Mouse (Mus musculus) limb, embryonic 15.5 days (tissue): ENCODE data around the gene 1700014D04Rik. TPM values are rescaled to one million over a fixed set of nuclear protein-coding genes. Genes with fewer than 3 reads are reported as not detected.

Source experiments
- ATAC-seq: fragments of 200-750 bp; cut with Nextera tagmentation; 2 replicates; pipeline ENCODE4 v1.8.0; 2017; ENCODE audit warnings: low read depth, moderate TSS enrichment; ENCODE audit not compliant: insufficient number of reproducible peaks, low FRiP score, low TSS enrichment
- H3K27ac ChIP-seq: fragments of 300-500 bp; sonication (generic); 2 replicates; pipeline ENCODE4 v1.5.1; 2015; ENCODE audit warnings: moderate library complexity, mild to moderate bottlenecking, inconsistent platforms
- H3K27me3 ChIP-seq: fragments of 300-500 bp; sonication (generic); 2 replicates; pipeline ENCODE4 v1.6.1; 2015; ENCODE audit warnings: inconsistent platforms
- H3K36me3 ChIP-seq: fragments of 300-500 bp; sonication (generic); 2 replicates; pipeline ENCODE4 v1.6.1; 2015; ENCODE audit warnings: inconsistent platforms
- H3K4me1 ChIP-seq: fragments of 300-500 bp; sonication (generic); 2 replicates; pipeline ENCODE4 v1.6.1; 2015; ENCODE audit warnings: inconsistent platforms
- H3K4me2 ChIP-seq: fragments of 300-500 bp; sonication (generic); 2 replicates; pipeline ENCODE4 v1.6.1; 2015; ENCODE audit warnings: mild to moderate bottlenecking, inconsistent platforms
- H3K4me3 ChIP-seq: fragments of 300-500 bp; sonication (generic); 2 replicates; pipeline ENCODE4 v1.5.1; 2015; ENCODE audit warnings: mild to moderate bottlenecking, inconsistent platforms
- H3K9ac ChIP-seq: fragments of 300-500 bp; sonication (generic); 2 replicates; pipeline ENCODE4 v1.6.1; 2015; ENCODE audit warnings: inconsistent platforms
- H3K9me3 ChIP-seq: fragments of 300-500 bp; sonication (generic); 2 replicates; pipeline ENCODE4 v1.6.1; 2016; ENCODE audit warnings: inconsistent platforms
- WGBS: fragments of 180-500 bp; shearing (Covaris S2); methylation state at CpG from one replicate; pipeline ENCODE4 v1.1.7; 2015; 5-methylcytosine and 5-hydroxymethylcytosine counted together
- polyA plus RNA-seq: library from polyadenylated mRNA; unstranded; fragments of >200 nt; fragmentation: Nextera tagmentation; extraction: Ambion mirVana; gene quantifications from 2 replicates; pipeline ENCODE4 v1.2.1, GENCODE M21; 2015

Gene 1700014D04Rik
- polyA plus RNA-seq, 1 experiment from 2014 or later, result not detected

GRCm38 (mm10) chr13:59768531-59768930 lies 22.0 kb upstream of the 1700014D04Rik start:
- Histone ChIP-seq H3K9me3 (no peaks in the 10 kb centered on the region), H3K9ac (no peak overlapping the region), H3K4me2 (peak overlapping the region; percentile 72), H3K4me1 (peaks cover 44% of the 10 kb centered on the region), H3K36me3 (peaks cover 20% of the 10 kb centered on the region), H3K27me3 (no peaks in the 10 kb centered on the region), H3K27ac (0 out of 2 replicates have a peak overlapping the region, but pooled peaks have one; percentile 99), H3K4me3 (peak overlapping the region; percentile 60)
- 26% methylated on average over 13 of the region's 13 CpGs for WGBS
- ATAC-seq, result no peak

GRCm38 (mm10) chr13:59766786-59767515 lies 20.4 kb upstream of the 1700014D04Rik start:
- H3K4me3 ChIP-seq, result no peak overlapping the region
- no peak overlapping the region for H3K4me2 ChIP-seq
- ATAC-seq, result no peak

GRCm38 (mm10) chr13:59762791-59763190 lies 16.2 kb upstream of the 1700014D04Rik start:
- H3K27ac ChIP-seq, result no peak overlapping the region

More at GRCm38 (mm10) chr13:59766786-59767515, 20.4 kb upstream of the 1700014D04Rik start:
- H3K36me3 ChIP-seq, result peaks cover 17% of the 10 kb centered on the region
- peak overlapping the region; percentile 30 for H3K27ac ChIP-seq
- peaks cover 44% of the 10 kb centered on the region for H3K4me1 ChIP-seq
- no peaks in the 10 kb centered on the region for H3K27me3 ChIP-seq
- H3K9me3 ChIP-seq, result no peaks in the 10 kb centered on the region
- no peak overlapping the region for H3K9ac ChIP-seq
- 58% methylated on average over 11 of the region's 11 CpGs for WGBS

GRCm38 (mm10) chr13:59756906-59757305 lies 10.4 kb upstream of the 1700014D04Rik start:
- ATAC-seq, result no peak
- no peak overlapping the region for H3K4me2 ChIP-seq
- 88% methylated on average over 7 of the region's 7 CpGs for WGBS
- H3K27me3 ChIP-seq, result no peaks in the 10 kb centered on the region
- H3K36me3 ChIP-seq, result peaks cover 69% of the 10 kb centered on the region
- no peak overlapping the region for H3K9ac ChIP-seq
- H3K27ac ChIP-seq, result no peak overlapping the region
- no peak overlapping the region for H3K4me3 ChIP-seq
- H3K9me3 ChIP-seq, result no peaks in the 10 kb centered on the region
- H3K4me1 ChIP-seq, result no peaks in the 10 kb centered on the region

More at GRCm38 (mm10) chr13:59762791-59763190, 16.2 kb upstream of the 1700014D04Rik start:
- H3K36me3 ChIP-seq, result peaks cover 53% of the 10 kb centered on the region
- no peak overlapping the region for H3K4me2 ChIP-seq
- H3K4me3 ChIP-seq, result no peak overlapping the region
- no peak overlapping the region for H3K9ac ChIP-seq
- no peak for ATAC-seq
- no peaks in the 10 kb centered on the region for H3K27me3 ChIP-seq
- peaks cover 20% of the 10 kb centered on the region for H3K4me1 ChIP-seq
- no peaks in the 10 kb centered on the region for H3K9me3 ChIP-seq
- WGBS, result 90% methylated on average over 7 of the region's 7 CpGs

- Histone ChIP-seq H3K4me2 (no peak overlapping the region), H3K9me3 (no peaks in the 10 kb centered on the region), H3K27ac (no peak overlapping the region), H3K27me3 (no peaks in the 10 kb centered on the region), H3K36me3 (peaks cover 15% of the 10 kb centered on the region), H3K9ac (no peak overlapping the region), H3K4me1 (peaks cover 6% of the 10 kb centered on the region; the same call in 1 of the 2 replicates), H3K4me3 (no peak overlapping the region)
- 33% methylated on average over 12 of the region's 12 CpGs for WGBS
- no peak for ATAC-seq
These were observed 3.8 kb upstream of the 1700014D04Rik start for GRCm38 (mm10) chr13:59750310-59750709.

- ATAC-seq, result no peak
- Histone ChIP-seq H3K4me1 (peaks cover 6% of the 10 kb centered on the region; the same call in 1 of the 2 replicates), H3K27ac (no peak overlapping the region), H3K9ac (no peak overlapping the region), H3K4me2 (no peak overlapping the region), H3K27me3 (no peaks in the 10 kb centered on the region), H3K9me3 (no peaks in the 10 kb centered on the region), H3K36me3 (no peaks in the 10 kb centered on the region), H3K4me3 (no peak overlapping the region)
- 66% methylated on average over 6 of the region's 6 CpGs for WGBS
These were observed 388 bp downstream of the 1700014D04Rik start for GRCm38 (mm10) chr13:59746164-59746563.

GRCm38 (mm10) chr13:59745462-59745861 lies 1.1 kb downstream of the 1700014D04Rik start:
- Histone ChIP-seq H3K27me3 (no peaks in the 10 kb centered on the region), H3K4me3 (no peak overlapping the region), H3K9ac (no peak overlapping the region), H3K9me3 (no peaks in the 10 kb centered on the region), H3K4me2 (no peak overlapping the region), H3K27ac (no peak overlapping the region), H3K4me1 (peaks cover 5% of the 10 kb centered on the region; the same call in 1 of the 2 replicates), H3K36me3 (no peaks in the 10 kb centered on the region)
- WGBS, result 74% methylated on average over 6 of the region's 6 CpGs
- ATAC-seq, result no peak

DNA sequence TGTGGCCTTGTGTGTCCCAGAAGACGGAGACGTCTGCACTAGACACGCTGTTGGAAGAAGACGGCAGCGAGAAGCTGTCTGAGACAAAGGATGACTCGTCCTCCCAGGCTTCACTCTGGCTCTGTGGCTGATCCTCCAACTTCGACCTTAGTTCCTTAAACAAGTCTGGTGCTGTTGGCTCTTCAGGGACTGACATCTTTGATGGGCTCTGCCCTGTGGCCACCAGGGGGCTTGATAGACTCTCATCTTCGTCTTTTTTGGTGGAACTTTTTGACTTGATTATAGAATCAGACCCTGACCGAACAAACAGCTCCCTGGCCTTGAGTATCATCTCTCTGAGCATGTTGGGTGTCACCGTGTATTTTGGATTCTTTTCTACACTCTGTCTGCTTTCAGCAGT lies 4.9 kb downstream of the 1700014D04Rik start:
- WGBS, result 74% methylated on average over 10 of the region's 10 CpGs
- H3K9me3 ChIP-seq, result no peaks in the 10 kb centered on the region
- H3K27me3 ChIP-seq, result no peaks in the 10 kb centered on the region
- no peaks in the 10 kb centered on the region for H3K4me1 ChIP-seq
- H3K9ac ChIP-seq, result no peak overlapping the region
- no peak overlapping the region for H3K4me2 ChIP-seq
- no peaks in the 10 kb centered on the region for H3K36me3 ChIP-seq
- H3K27ac ChIP-seq, result no peak overlapping the region
- ATAC-seq, result no peak
- H3K4me3 ChIP-seq, result no peak overlapping the region

DNA sequence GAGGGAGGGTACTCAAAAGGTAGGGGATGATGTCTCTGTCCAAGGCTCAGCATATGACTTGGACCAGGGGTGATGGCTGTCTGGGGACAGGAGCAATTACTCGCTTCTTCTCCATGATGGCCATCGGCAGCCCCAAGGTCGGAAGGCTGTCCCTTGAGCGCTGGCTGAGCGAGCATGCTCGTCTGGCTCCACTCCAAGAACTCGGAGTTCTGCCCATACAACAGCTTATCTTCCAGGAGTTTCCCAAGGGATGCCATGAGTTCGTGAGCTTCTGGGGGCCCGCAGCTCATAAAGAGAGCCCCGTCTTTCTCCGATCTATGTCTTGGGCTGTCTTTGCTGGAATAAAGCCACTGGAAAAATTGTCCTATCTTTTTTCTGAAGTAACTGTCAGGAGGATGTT lies 5.5 kb downstream of the 1700014D04Rik start:
- H3K36me3 ChIP-seq, result no peaks in the 10 kb centered on the region
- 81% methylated on average over 11 of the region's 11 CpGs for WGBS
- H3K27ac ChIP-seq, result no peak overlapping the region

GRCm38 (mm10) chr13:59739397-59739796 lies 7.2 kb downstream of the 1700014D04Rik start:
- H3K36me3 ChIP-seq, result no peaks in the 10 kb centered on the region
- WGBS, result 88% methylated on average over 4 of the region's 4 CpGs
- no peaks in the 10 kb centered on the region for H3K9me3 ChIP-seq
- H3K4me1 ChIP-seq, result no peaks in the 10 kb centered on the region
- ATAC-seq, result no peak
- H3K27me3 ChIP-seq, result no peaks in the 10 kb centered on the region
- no peak overlapping the region for H3K9ac ChIP-seq
- no peak overlapping the region for H3K4me2 ChIP-seq
- H3K4me3 ChIP-seq, result no peak overlapping the region
- no peak overlapping the region for H3K27ac ChIP-seq

More for the DNA sequence above, 5.5 kb downstream of the 1700014D04Rik start:
- no peaks in the 10 kb centered on the region for H3K27me3 ChIP-seq
- no peak for ATAC-seq
- no peaks in the 10 kb centered on the region for H3K4me1 ChIP-seq
- H3K9ac ChIP-seq, result no peak overlapping the region
- no peak overlapping the region for H3K4me2 ChIP-seq
- no peak overlapping the region for H3K4me3 ChIP-seq
- no peaks in the 10 kb centered on the region for H3K9me3 ChIP-seq

- Histone ChIP-seq H3K27ac (no peak overlapping the region), H3K36me3 (no peaks in the 10 kb centered on the region), H3K27me3 (no peaks in the 10 kb centered on the region), H3K9me3 (no peaks in the 10 kb centered on the region), H3K4me1 (no peaks in the 10 kb centered on the region), H3K4me2 (no peak overlapping the region), H3K9ac (no peak overlapping the region), H3K4me3 (no peak overlapping the region)
- no peak for ATAC-seq
- WGBS, result 72% methylated on average over 2 of the region's 2 CpGs
These were observed 8.1 kb downstream of the 1700014D04Rik start for GRCm38 (mm10) chr13:59738455-59738854.

DNA sequence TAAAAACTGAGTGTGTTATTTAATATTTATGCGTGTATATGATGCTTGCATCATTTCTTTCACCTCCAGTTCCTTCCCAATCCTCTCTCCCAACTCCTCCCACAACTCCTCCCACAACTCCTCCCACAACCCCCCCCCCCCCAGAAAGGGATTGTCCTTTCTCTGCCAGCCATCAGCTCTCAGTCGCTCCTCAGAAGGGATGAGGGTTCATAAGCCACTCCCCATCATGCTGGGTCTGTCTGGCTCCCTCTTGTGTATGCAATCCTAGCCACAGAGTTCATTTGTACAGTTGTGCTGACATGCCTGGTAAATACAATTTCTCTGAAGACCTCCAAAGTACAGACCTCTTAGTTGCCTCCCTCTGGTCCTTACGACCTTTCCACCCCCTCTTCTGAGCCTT lies 11.4 kb downstream of the 1700014D04Rik start:
- Histone ChIP-seq H3K9ac (no peak overlapping the region), H3K27me3 (no peaks in the 10 kb centered on the region), H3K9me3 (no peaks in the 10 kb centered on the region), H3K4me2 (no peak overlapping the region), H3K4me1 (no peaks in the 10 kb centered on the region), H3K27ac (no peak overlapping the region), H3K4me3 (no peak overlapping the region), H3K36me3 (no peaks in the 10 kb centered on the region)
- WGBS, result 27% methylated on average over 3 of the region's 3 CpGs
- ATAC-seq, result no peak
